Mouse (Mus musculus) bone marrow macrophage, adult 2 months (primary cell): ENCODE measurements around the gene Mia2. TPM values are rescaled to one million over a fixed set of nuclear protein-coding genes. Genes with fewer than 3 reads are reported as not detected.

Experiments
- H3K27ac ChIP-seq: 2 replicates; pipeline ENCODE4 v1.5.1; 2012; ENCODE audit warnings: low read depth, low read length; ENCODE audit not compliant: insufficient read depth
- H3K4me1 ChIP-seq: 2 replicates; pipeline ENCODE4 v1.6.1; 2012; ENCODE audit warnings: low read length; ENCODE audit not compliant: control insufficient read depth, insufficient read depth
- H3K4me3 ChIP-seq: 2 replicates; pipeline ENCODE4 v1.5.1; 2012; ENCODE audit warnings: mild to moderate bottlenecking, low read length, moderate library complexity; ENCODE audit not compliant: insufficient read depth
- CTCF ChIP-seq: IDR thresholded peaks from 2 replicates; pipeline ENCODE4 v1.5.1; 2012; ENCODE audit warnings: low read depth, mild to moderate bottlenecking, low read length, moderate library complexity
- POLR2A ChIP-seq: IDR thresholded peaks from 2 replicates; pipeline ENCODE4 v1.6.1; 2012; ENCODE audit warnings: mild to moderate bottlenecking, low read depth, low read length, borderline replicate concordance
- polyA plus RNA-seq: library from polyadenylated mRNA; stranded (reverse); fragments of >200 nt; gene quantifications from 2 replicates; pipeline ENCODE4 v1.2.4, GENCODE M21; 2012; ENCODE audit not compliant: missing spikeins, insufficient read depth, insufficient read length

The Mia2 gene
- polyA plus RNA-seq, 1 experiment: 154 TPM

- Histone ChIP-seq H3K4me3 (no peak overlapping the region), H3K4me1 (peaks cover 9% of the 10 kb centered on the region), H3K27ac (no peak overlapping the region)
- TF ChIP-seq POLR2A (no peak), CTCF (no peak)
Observed at GRCm38 (mm10) chr12:59195065-59195464, 99.5 kb downstream of the Mia2 start.

GRCm38 (mm10) chr12:59195941-59196340 is 100.3 kb downstream of the Mia2 start:
- TF ChIP-seq POLR2A: no peak
- no peak for TF ChIP-seq CTCF
- peaks cover 9% of the 10 kb centered on the region for H3K4me1 ChIP-seq
- no peak overlapping the region for H3K27ac ChIP-seq
- H3K4me3 ChIP-seq: no peak overlapping the region

DNA sequence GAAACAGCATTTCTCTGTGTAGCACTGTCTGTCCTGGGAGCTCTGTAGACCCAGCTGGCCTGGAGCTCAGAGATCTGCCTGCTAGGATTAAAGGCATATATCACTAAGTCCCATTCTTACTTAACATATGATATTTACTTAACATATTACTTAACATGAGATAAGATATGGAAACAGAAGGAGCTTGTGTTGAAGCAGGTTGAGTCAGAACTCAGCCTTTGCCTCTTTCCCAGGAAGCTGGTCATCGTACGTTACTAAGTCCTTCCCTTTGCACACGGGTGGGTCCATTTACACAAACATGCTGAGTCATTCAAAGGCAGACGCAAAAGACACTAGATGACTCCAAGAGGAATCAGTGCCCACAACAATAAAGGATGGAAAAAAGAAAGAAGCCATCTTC is 103.2 kb downstream of the Mia2 start:
- Histone ChIP-seq H3K27ac (peak overlapping the region; percentile 12), H3K4me1 (peaks cover 7% of the 10 kb centered on the region), H3K4me3 (no peak overlapping the region)
- TF ChIP-seq CTCF (no peak), POLR2A (no peak)

DNA sequence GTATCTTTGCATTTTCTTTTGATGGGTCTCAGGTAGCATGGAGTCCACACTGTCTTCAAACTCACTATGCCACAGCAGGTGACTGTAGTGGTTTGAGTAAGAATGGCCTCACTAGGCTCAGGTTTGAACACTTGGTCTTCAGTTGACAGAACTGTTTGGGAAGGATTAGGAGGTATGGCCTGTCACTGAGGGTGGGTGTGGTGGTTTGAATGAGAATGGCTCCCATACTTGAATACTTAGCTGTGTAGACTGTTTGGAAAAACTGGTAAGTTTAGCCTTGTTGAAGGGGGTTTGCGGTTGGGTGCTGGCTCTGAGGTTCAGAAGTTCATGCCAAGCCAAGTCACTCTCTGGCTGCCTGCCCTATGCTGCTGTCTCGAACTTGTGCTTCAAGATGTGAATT is 103.8 kb downstream of the Mia2 start:
- peaks cover 7% of the 10 kb centered on the region for H3K4me1 ChIP-seq
- H3K4me3 ChIP-seq: no peak overlapping the region
- H3K27ac ChIP-seq: no peak overlapping the region
- no peak for TF ChIP-seq CTCF
- no peak for TF ChIP-seq POLR2A

DNA sequence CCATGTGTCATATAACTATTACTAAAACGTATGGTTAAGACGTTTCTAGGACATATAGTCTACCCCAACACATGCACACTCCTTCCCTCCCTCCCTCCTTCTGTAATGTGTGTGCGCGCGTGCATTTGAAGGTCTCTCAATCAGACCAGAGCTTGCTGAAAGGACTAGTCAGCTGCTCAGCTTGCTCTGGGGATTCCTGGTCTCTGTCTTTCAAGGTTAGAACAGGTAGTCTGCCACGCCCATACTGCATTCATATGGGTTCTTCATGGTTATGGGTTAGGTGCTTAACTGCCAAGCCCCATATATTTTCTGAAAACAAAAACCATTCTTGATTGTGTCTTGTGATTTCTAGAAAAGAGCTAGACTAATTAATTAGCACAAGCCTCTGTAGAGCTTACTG is 110.0 kb downstream of the Mia2 start:
- peaks cover 21% of the 10 kb centered on the region for H3K4me1 ChIP-seq
- H3K4me3 ChIP-seq: no peak overlapping the region
- TF ChIP-seq CTCF: no peak
- TF ChIP-seq POLR2A: no peak
- H3K27ac ChIP-seq: no peak overlapping the region

GRCm38 (mm10) chr12:59206208-59206999 is 110.8 kb downstream of the Mia2 start:
- TF ChIP-seq POLR2A (no peak), CTCF (no peak)
- Histone ChIP-seq H3K4me3 (no peak overlapping the region), H3K4me1 (peaks cover 21% of the 10 kb centered on the region), H3K27ac (peak overlapping the region; percentile 75)

- peaks cover 21% of the 10 kb centered on the region for H3K4me1 ChIP-seq
- H3K27ac ChIP-seq: peak overlapping the region; percentile 75
- H3K4me3 ChIP-seq: no peak overlapping the region
- TF ChIP-seq CTCF (no peak), POLR2A (no peak)
Observed at GRCm38 (mm10) chr12:59207000-59207390, 111.4 kb downstream of the Mia2 start.

DNA sequence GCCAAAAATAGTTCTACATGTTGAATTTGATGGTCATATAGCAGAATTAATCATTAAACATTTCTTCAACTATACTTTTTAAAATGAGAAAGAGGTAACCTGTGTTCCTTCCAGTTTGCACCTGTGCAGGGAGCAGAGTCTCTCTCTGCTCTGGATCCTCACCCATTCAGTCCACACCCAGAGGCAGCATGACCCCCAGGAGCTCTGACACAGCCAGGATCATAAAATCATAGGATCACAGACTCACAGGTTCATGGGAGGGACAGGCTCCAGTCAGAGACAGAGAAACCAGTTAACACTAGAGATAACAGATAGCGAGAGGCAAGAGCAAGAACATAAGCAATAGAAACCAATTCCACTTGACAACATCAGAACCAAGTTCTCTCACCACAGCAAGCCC is 112.2 kb downstream of the Mia2 start:
- no peak for TF ChIP-seq CTCF
- no peak for TF ChIP-seq POLR2A
- peak overlapping the region; percentile 72 for H3K27ac ChIP-seq

DNA sequence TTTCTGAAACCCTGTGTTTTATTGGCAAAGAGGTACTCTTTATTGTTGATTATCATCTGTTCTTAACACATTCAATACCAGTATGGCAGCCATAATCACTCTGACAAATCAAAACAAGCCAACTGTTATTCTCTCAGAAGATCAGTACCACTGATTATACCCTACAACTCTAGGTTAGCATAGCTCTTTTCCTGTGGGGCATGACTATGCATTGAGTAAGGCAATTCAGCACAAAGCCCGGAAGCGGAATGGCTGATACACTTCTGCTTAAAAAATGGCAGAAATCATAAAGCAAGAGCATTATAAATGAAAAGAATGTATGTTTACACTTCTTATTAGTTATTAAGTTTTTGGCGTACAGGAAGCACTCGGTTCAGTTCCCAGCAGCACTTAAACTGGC is 120.6 kb downstream of the Mia2 start:
- Histone ChIP-seq H3K4me1 (peaks cover 11% of the 10 kb centered on the region), H3K27ac (peak overlapping the region; percentile 88), H3K4me3 (peak overlapping the region; percentile 28)
- TF ChIP-seq POLR2A (no peak), CTCF (no peak)

More for the DNA sequence above, 112.2 kb downstream of the Mia2 start:
- Histone ChIP-seq H3K4me1 (peaks cover 21% of the 10 kb centered on the region), H3K4me3 (no peak overlapping the region)

DNA sequence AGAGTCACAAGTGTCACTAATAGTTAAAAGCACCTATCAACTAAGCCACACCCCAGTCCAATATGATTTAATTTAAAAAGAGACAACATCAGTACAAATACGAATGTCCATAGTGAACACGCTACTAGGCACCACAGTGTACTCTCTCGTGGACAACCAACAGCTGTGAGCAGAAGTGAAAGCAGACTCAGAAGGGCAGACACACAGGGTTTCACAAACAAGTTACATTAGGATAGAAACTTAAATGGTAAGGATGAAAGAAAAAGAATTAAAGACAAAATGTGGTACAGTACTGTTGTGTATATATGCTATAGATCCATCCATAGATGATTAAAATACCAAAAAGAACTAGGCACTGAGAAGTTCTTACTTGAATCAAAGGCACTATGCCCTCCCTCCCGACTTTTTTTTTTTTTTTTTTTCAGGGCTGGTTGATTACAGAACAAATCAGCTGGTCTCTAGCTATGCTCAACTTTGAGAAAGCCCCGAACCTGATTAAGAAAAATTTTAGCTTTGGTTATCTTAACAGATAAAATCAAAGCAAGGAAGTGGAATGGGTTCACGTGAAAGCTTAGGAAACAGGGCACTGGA is 121.2 kb downstream of the Mia2 start:
- H3K27ac ChIP-seq: peak overlapping the region; percentile 88
- H3K4me1 ChIP-seq: peaks cover 11% of the 10 kb centered on the region
- TF ChIP-seq POLR2A: no peak
- TF ChIP-seq CTCF: no peak
- H3K4me3 ChIP-seq: peak overlapping the region; percentile 100

GRCm38 (mm10) chr12:59217331-59217730 is 121.7 kb downstream of the Mia2 start:
- TF ChIP-seq CTCF (no peak), POLR2A (no peak)
- Histone ChIP-seq H3K4me3 (peak overlapping the region; percentile 100), H3K27ac (peak overlapping the region; percentile 88)

More at GRCm38 (mm10) chr12:59217331-59217730, 121.7 kb downstream of the Mia2 start:
- H3K4me1 ChIP-seq: peaks cover 11% of the 10 kb centered on the region
